Mouse (Mus musculus): ENCODE measurements around the gene Evx1.

GRCm38 (mm10) chr6:52270494-52271480, 42.5 kb upstream of the Evx1 start:
- no peak for TF ChIP-seq POLR2A (IDR thresholded peaks at IDR 0.05; ENCODE audit: borderline replicate concordance, extremely low read depth, insufficient read depth, insufficient read length, poor library complexity, severe bottlenecking)
- peak; percentile 86 for TF ChIP-seq CTCF (IDR thresholded peaks at IDR 0.05; ENCODE audit: borderline replicate concordance, extremely low read depth, insufficient read depth, insufficient read length)
